Mouse (Mus musculus) left cerebral cortex, postnatal 4 days (tissue): Measurements from ENCODE around the gene Gm4177. TPM values are rescaled to one million over a fixed set of nuclear protein-coding genes. Genes with fewer than 3 reads are reported as not detected.
"Not testable (repeated sequence)": the region's sequence is repeated elsewhere in the genome, so short reads cannot be mapped to it uniquely, and the experiment has no call there.

Experiments
- DNase-seq: peaks from one replicate; pipeline ENCODE4 v3.0.0-alpha.2; 2022
- intact Hi-C: fragments of 180-260 bp; cut with DNase I; formaldehyde crosslinking; loops from one replicate; pipeline ENCODE4 v1.15.1; 2025
- total RNA-seq, 2 experiments: library from RNA; stranded (reverse); gene quantifications; 2 replicates each; pipeline ENCODE4 v1.2.3; 2021

Gene Gm4177
- not detected for total RNA-seq

- DNase-seq, intact Hi-C loops: not testable (repeated sequence)
Measured at GRCm38 (mm10) chr7:21796628-21797027, at the start of gene Gm4177. Gene Gm4177 (minus strand): TSS chr7:21796728.

GRCm38 (mm10) chr7:21844167-21844566 is 47.6 kb upstream of the Gm4177 start, which contains the start of gene Gm5725:
Gene Gm5725 (minus strand): TSS chr7:21844267.
- intact Hi-C loops, DNase-seq: not testable (repeated sequence)

- DNase-seq, intact Hi-C loops: not testable (repeated sequence)
Measured at GRCm38 (mm10) chr7:21832051-21832450, 35.5 kb upstream of the Gm4177 start, which contains the start of gene Vmn1r135. Gene Vmn1r135 (plus strand): TSS chr7:21832351.

- DNase-seq, intact Hi-C loops: not testable (repeated sequence)
Measured at GRCm38 (mm10) chr7:21761375-21761774, 35.2 kb downstream of the Gm4177 start, which contains the start of gene Gm4175. Gene Gm4175 (minus strand): TSS chr7:21761475.

Other genes with a start within 250 kb of the Gm4177 start
- gene Vmn1r132, start 182.6 kb downstream of the Gm4177 start, total RNA-seq: not detected
- gene Gm4175, start 35.3 kb downstream of the Gm4177 start, total RNA-seq: not detected
- not detected for gene Vmn1r135, start 35.6 kb upstream of the Gm4177 start, total RNA-seq
- not detected for gene Gm5725, start 47.5 kb upstream of the Gm4177 start, total RNA-seq
- gene Gm5891, start 124.6 kb upstream of the Gm4177 start, total RNA-seq: not detected
- gene Vmn1r137, start 197.9 kb upstream of the Gm4177 start, total RNA-seq: not detected
- not detected for gene Vmn1r138, start 232.2 kb upstream of the Gm4177 start, total RNA-seq